Mouse (Mus musculus): ENCODE results near the gene Fam234a. TPM values are rescaled to one million over a fixed set of nuclear protein-coding genes. Genes with fewer than 3 reads are reported as not detected.

The Fam234a gene
- polyA plus RNA-seq, 1 experiment from 2014 or later = 21.3 TPM

- WGBS = 87% methylated on average over 12 of the region's 12 CpGs
- no peak for DNase-seq (ENCODE audit: low spot score)
- Histone ChIP-seq H3K27me3 (ENCODE audit: control insufficient read depth, insufficient read depth, low read length) (no peaks in the 10 kb centered on the region), H3K9ac (ENCODE audit: low read length) (no peak overlapping the region), H3K9me3 (ENCODE audit: control insufficient read depth, low read length) (no peaks in the 10 kb centered on the region), H3K36me3 (ENCODE audit: control insufficient read depth, insufficient read depth, low read length) (no peaks in the 10 kb centered on the region), H3K4me3 (ENCODE audit: low read depth, low read length) (no peak overlapping the region), H3K4me2 (ENCODE audit: low read depth, low read length, severe bottlenecking) (no peak overlapping the region), H3K27ac (ENCODE audit: low read depth, low read length) (no peak overlapping the region), H3K4me1 (replicated peaks; ENCODE audit: control insufficient read depth, insufficient read depth, low read length) (no peaks in the 10 kb centered on the region)
- ATAC-seq (replicated peaks; ENCODE audit: low FRiP score) = no peak
Observed at GRCm38 (mm10) chr17:26225150-26225549, 18.9 kb downstream of the Fam234a start.

- no peak overlapping the region for H3K4me3 ChIP-seq (ENCODE audit: low read depth, low read length)
- H3K27me3 ChIP-seq (ENCODE audit: control insufficient read depth, insufficient read depth, low read length) = no peaks in the 10 kb centered on the region
- DNase-seq (ENCODE audit: low spot score) (no peak), ATAC-seq (replicated peaks; ENCODE audit: low FRiP score) (no peak)
- no peak overlapping the region for H3K9ac ChIP-seq (ENCODE audit: low read length)
- no peak overlapping the region for H3K27ac ChIP-seq (ENCODE audit: low read depth, low read length)
- H3K36me3 ChIP-seq (ENCODE audit: control insufficient read depth, insufficient read depth, low read length) = no peaks in the 10 kb centered on the region
- WGBS = 77% methylated on average over 2 of the region's 2 CpGs
- H3K4me2 ChIP-seq (ENCODE audit: low read depth, low read length, severe bottlenecking) = no peak overlapping the region
- H3K9me3 ChIP-seq (ENCODE audit: control insufficient read depth, low read length) = no peaks in the 10 kb centered on the region
- no peaks in the 10 kb centered on the region for H3K4me1 ChIP-seq (replicated peaks; ENCODE audit: control insufficient read depth, insufficient read depth, low read length)
Observed at GRCm38 (mm10) chr17:26221508-26221907, 22.5 kb downstream of the Fam234a start.

GRCm38 (mm10) chr17:26212681-26213080 is 31.4 kb downstream of the Fam234a start:
- H3K27me3 ChIP-seq (ENCODE audit: control insufficient read depth, insufficient read depth, low read length) = no peaks in the 10 kb centered on the region
- H3K9ac ChIP-seq (ENCODE audit: low read length) = no peak overlapping the region
- no peak overlapping the region for H3K4me2 ChIP-seq (ENCODE audit: low read depth, low read length, severe bottlenecking)
- WGBS = 83% methylated on average over 11 of the region's 11 CpGs
- H3K27ac ChIP-seq (ENCODE audit: low read depth, low read length) = no peak overlapping the region
- H3K36me3 ChIP-seq (ENCODE audit: control insufficient read depth, insufficient read depth, low read length) = no peaks in the 10 kb centered on the region
- ATAC-seq (replicated peaks; ENCODE audit: low FRiP score) (no peak), DNase-seq (ENCODE audit: low spot score) (no peak)
- no peaks in the 10 kb centered on the region for H3K9me3 ChIP-seq (ENCODE audit: control insufficient read depth, low read length)
- H3K4me3 ChIP-seq (ENCODE audit: low read depth, low read length) = no peak overlapping the region
- no peaks in the 10 kb centered on the region for H3K4me1 ChIP-seq (replicated peaks; ENCODE audit: control insufficient read depth, insufficient read depth, low read length)

GRCm38 (mm10) chr17:26212241-26212640 is 31.8 kb downstream of the Fam234a start:
- no peak for DNase-seq (ENCODE audit: low spot score)
- no peaks in the 10 kb centered on the region for H3K27me3 ChIP-seq (ENCODE audit: control insufficient read depth, insufficient read depth, low read length)
- H3K9me3 ChIP-seq (ENCODE audit: control insufficient read depth, low read length) = no peaks in the 10 kb centered on the region
- H3K4me1 ChIP-seq (replicated peaks; ENCODE audit: control insufficient read depth, insufficient read depth, low read length) = no peaks in the 10 kb centered on the region
- WGBS = 89% methylated on average over 7 of the region's 7 CpGs
- no peak for ATAC-seq (replicated peaks; ENCODE audit: low FRiP score)
- H3K27ac ChIP-seq (ENCODE audit: low read depth, low read length) = no peak overlapping the region
- no peak overlapping the region for H3K4me2 ChIP-seq (ENCODE audit: low read depth, low read length, severe bottlenecking)
- no peak overlapping the region for H3K4me3 ChIP-seq (ENCODE audit: low read depth, low read length)
- no peak overlapping the region for H3K9ac ChIP-seq (ENCODE audit: low read length)
- no peaks in the 10 kb centered on the region for H3K36me3 ChIP-seq (ENCODE audit: control insufficient read depth, insufficient read depth, low read length)

GRCm38 (mm10) chr17:26207686-26208085 is 36.4 kb downstream of the Fam234a start, which contains the start of gene Arhgdig:
Gene Arhgdig, minus strand, starts transcription at chr17:26207786.
- Histone ChIP-seq H3K4me1 (replicated peaks; ENCODE audit: control insufficient read depth, insufficient read depth, low read length) (peaks cover 8% of the 10 kb centered on the region; the same call in 1 of the 2 replicates), H3K27me3 (ENCODE audit: control insufficient read depth, insufficient read depth, low read length) (peaks cover 15% of the 10 kb centered on the region), H3K36me3 (ENCODE audit: control insufficient read depth, insufficient read depth, low read length) (no peaks in the 10 kb centered on the region), H3K4me2 (ENCODE audit: low read depth, low read length, severe bottlenecking) (no peak within 1 kb of the TSS), H3K4me3 (ENCODE audit: low read depth, low read length) (no peak within 1 kb of the TSS), H3K9ac (ENCODE audit: low read length) (no peak within 1 kb of the TSS), H3K9me3 (ENCODE audit: control insufficient read depth, low read length) (no peaks in the 10 kb centered on the region), H3K27ac (ENCODE audit: low read depth, low read length) (no peak within 1 kb of the TSS)
- ATAC-seq (replicated peaks; ENCODE audit: low FRiP score) (no peak), DNase-seq (ENCODE audit: low spot score) (no peak)
- WGBS = 92% methylated on average over 12 of the region's 12 CpGs

GRCm38 (mm10) chr17:26206392-26206791 is 37.6 kb downstream of the Fam234a start:
- Histone ChIP-seq H3K27ac (ENCODE audit: low read depth, low read length) (no peak overlapping the region), H3K36me3 (ENCODE audit: control insufficient read depth, insufficient read depth, low read length) (no peaks in the 10 kb centered on the region), H3K4me3 (ENCODE audit: low read depth, low read length) (no peak overlapping the region), H3K9me3 (ENCODE audit: control insufficient read depth, low read length) (no peaks in the 10 kb centered on the region), H3K4me2 (ENCODE audit: low read depth, low read length, severe bottlenecking) (no peak overlapping the region), H3K9ac (ENCODE audit: low read length) (no peak overlapping the region), H3K4me1 (replicated peaks; ENCODE audit: control insufficient read depth, insufficient read depth, low read length) (peaks cover 11% of the 10 kb centered on the region; the same call in 1 of the 2 replicates), H3K27me3 (ENCODE audit: control insufficient read depth, insufficient read depth, low read length) (peaks cover 28% of the 10 kb centered on the region)
- DNase-seq (ENCODE audit: low spot score) (no peak), ATAC-seq (replicated peaks; ENCODE audit: low FRiP score) (no peak)
- 44% methylated on average over 1 of the region's 1 CpGs for WGBS

GRCm38 (mm10) chr17:26204766-26205165 is 39.3 kb downstream of the Fam234a start:
- H3K4me3 ChIP-seq (ENCODE audit: low read depth, low read length) = no peak overlapping the region
- peaks cover 43% of the 10 kb centered on the region for H3K27me3 ChIP-seq (ENCODE audit: control insufficient read depth, insufficient read depth, low read length)
- H3K36me3 ChIP-seq (ENCODE audit: control insufficient read depth, insufficient read depth, low read length) = no peaks in the 10 kb centered on the region
- no peak for DNase-seq (ENCODE audit: low spot score)
- 32% methylated on average over 11 of the region's 11 CpGs for WGBS
- H3K27ac ChIP-seq (ENCODE audit: low read depth, low read length) = no peak overlapping the region
- no peak overlapping the region for H3K4me2 ChIP-seq (ENCODE audit: low read depth, low read length, severe bottlenecking)
- H3K9ac ChIP-seq (ENCODE audit: low read length) = no peak overlapping the region
- no peak for ATAC-seq (replicated peaks; ENCODE audit: low FRiP score)
- H3K9me3 ChIP-seq (ENCODE audit: control insufficient read depth, low read length) = no peaks in the 10 kb centered on the region
- H3K4me1 ChIP-seq (replicated peaks; ENCODE audit: control insufficient read depth, insufficient read depth, low read length) = peaks cover 17% of the 10 kb centered on the region

GRCm38 (mm10) chr17:26203321-26203811 is 40.7 kb downstream of the Fam234a start:
- Histone ChIP-seq H3K4me3 (ENCODE audit: low read depth, low read length) (peak overlapping the region; percentile 34), H3K27ac (ENCODE audit: low read depth, low read length) (no peak overlapping the region), H3K36me3 (ENCODE audit: control insufficient read depth, insufficient read depth, low read length) (no peaks in the 10 kb centered on the region), H3K9ac (ENCODE audit: low read length) (no peak overlapping the region; the same call in none of the 2 replicates), H3K4me1 (replicated peaks; ENCODE audit: control insufficient read depth, insufficient read depth, low read length) (peaks cover 17% of the 10 kb centered on the region), H3K4me2 (ENCODE audit: low read depth, low read length, severe bottlenecking) (peak overlapping the region; percentile 74), H3K9me3 (ENCODE audit: control insufficient read depth, low read length) (no peaks in the 10 kb centered on the region), H3K27me3 (ENCODE audit: control insufficient read depth, insufficient read depth, low read length) (peaks cover 44% of the 10 kb centered on the region)
- no peak for ATAC-seq (replicated peaks; ENCODE audit: low FRiP score)
- WGBS = under 1% methylated on average over 30 of the region's 30 CpGs
- DNase-seq (ENCODE audit: low spot score) = no peak

- H3K4me3 ChIP-seq (ENCODE audit: low read depth, low read length) = peak within 1 kb of the TSS; percentile 34
- no peaks in the 10 kb centered on the region for H3K9me3 ChIP-seq (ENCODE audit: control insufficient read depth, low read length)
- WGBS = 1% methylated on average over 21 of the region's 22 CpGs
- H3K4me2 ChIP-seq (ENCODE audit: low read depth, low read length, severe bottlenecking) = peak within 1 kb of the TSS; percentile 74
- H3K4me1 ChIP-seq (replicated peaks; ENCODE audit: control insufficient read depth, insufficient read depth, low read length) = peaks cover 17% of the 10 kb centered on the region
- H3K36me3 ChIP-seq (ENCODE audit: control insufficient read depth, insufficient read depth, low read length) = no peaks in the 10 kb centered on the region
- DNase-seq (ENCODE audit: low spot score) = no peak
- 0 out of 2 replicates have a peak, but pooled peaks have one; percentile 12 for ATAC-seq (replicated peaks; ENCODE audit: low FRiP score)
- peaks cover 44% of the 10 kb centered on the region for H3K27me3 ChIP-seq (ENCODE audit: control insufficient read depth, insufficient read depth, low read length)
- H3K27ac ChIP-seq (ENCODE audit: low read depth, low read length) = no peak within 1 kb of the TSS
- no peak within 1 kb of the TSS; the same call in none of the 2 replicates for H3K9ac ChIP-seq (ENCODE audit: low read length)
Observed at GRCm38 (mm10) chr17:26202737-26203136, 41.3 kb downstream of the Fam234a start, which contains the start of gene Rgs11. Gene Rgs11, plus strand, starts transcription at chr17:26202951.
